In the genomic region with DNA sequence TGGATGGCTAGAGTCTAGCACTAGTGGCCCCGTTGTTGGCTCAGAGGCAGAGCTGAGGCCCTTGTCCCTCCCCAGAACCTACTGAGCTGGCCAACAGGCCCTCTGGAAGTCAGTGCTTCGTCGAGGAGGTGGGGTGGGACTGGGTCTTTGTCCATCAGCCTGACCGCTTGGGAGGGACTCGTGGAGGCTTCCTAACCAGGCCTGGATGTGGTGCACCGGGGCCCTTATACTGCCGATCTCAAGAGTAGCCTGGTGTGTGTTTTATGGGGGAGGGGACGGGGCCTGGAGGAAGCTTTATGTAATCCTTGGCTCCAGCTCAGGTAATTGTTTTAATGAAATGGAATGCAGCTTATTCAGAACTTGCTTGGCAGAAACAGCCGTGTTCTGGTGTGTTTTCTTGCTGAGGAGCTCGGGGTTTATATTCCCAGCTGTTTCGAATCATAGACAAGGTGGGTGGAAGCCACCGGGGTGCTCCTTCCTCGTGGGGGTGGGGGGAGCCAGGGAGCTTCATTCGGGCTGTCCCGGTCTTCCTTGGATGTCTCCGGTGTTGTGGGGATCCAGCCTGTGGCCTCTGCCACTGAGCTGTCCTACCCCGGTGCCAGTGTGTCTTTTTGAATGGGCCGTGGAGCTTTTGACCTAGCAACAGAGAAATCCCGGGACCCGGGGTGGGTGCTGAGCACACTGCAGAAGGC, we compare ENCODE assay signal across 8 mouse cellular contexts. TPM values are rescaled to one million over a fixed set of nuclear protein-coding genes. Genes with fewer than 3 reads are reported as not detected.
DNase-seq lines count a peak whose midpoint lies in the region; ATAC-seq and TF ChIP-seq lines count a peak whose summit lies in the region.

No protein-coding gene starts in this region.

- no peak for DNase-seq in layer of hippocampus, adult 2 months (ENCODE audit: low spot score in 2 of 2)
- no peak for DNase-seq in layer of hippocampus, postnatal 10 days (ENCODE audit: low spot score in 2 of 2)
- peak; percentile 73 to 78 for DNase-seq in heart, postnatal 14 days
- no peak for DNase-seq in limb, embryonic 10.5 days (ENCODE audit: low spot score)
- no peak for DNase-seq in midbrain, embryonic 14.5 days
- no peak for DNase-seq in left cerebral cortex, postnatal 4 days

- intact Hi-C loops in heart, postnatal 14 days (cut with DNase I), result no loop called here
- intact Hi-C loops in left cerebral cortex, postnatal 4 days (cut with DNase I), result no loop called here

- peak overlapping the region; percentile 39 for H3K4me2 ChIP-seq in embryonic facial prominence, embryonic 15.5 days (replicated peaks)
- no peak overlapping the region for H3K4me2 ChIP-seq in midbrain, embryonic 14.5 days (ENCODE audit: low read length)

- no peaks in the 10 kb centered on the region for H3K9me3 ChIP-seq in embryonic facial prominence, embryonic 15.5 days (replicated peaks)
- no peaks in the 10 kb centered on the region for H3K9me3 ChIP-seq in limb, embryonic 10.5 days (replicated peaks)
- no peaks in the 10 kb centered on the region for H3K9me3 ChIP-seq in midbrain, embryonic 14.5 days (ENCODE audit: control insufficient read depth, low read length)

- no peak overlapping the region for H3K9ac ChIP-seq in embryonic facial prominence, embryonic 15.5 days
- H3K9ac ChIP-seq in midbrain, embryonic 14.5 days (replicated peaks; ENCODE audit: low read length), result no peak overlapping the region

- H3K27ac ChIP-seq in layer of hippocampus, adult 2 months, result peak overlapping the region; percentile 83
- H3K27ac ChIP-seq in embryonic facial prominence, embryonic 15.5 days (replicated peaks), result peak overlapping the region; percentile 92
- peak overlapping the region; percentile 85 for H3K27ac ChIP-seq in limb, embryonic 10.5 days
- 0 out of 2 replicates have a peak overlapping the region, but pooled peaks have one; percentile 32 for H3K27ac ChIP-seq in midbrain, embryonic 14.5 days (replicated peaks; ENCODE audit: low read depth, low read length)

- peaks cover 54% of the 10 kb centered on the region for H3K4me1 ChIP-seq in embryonic facial prominence, embryonic 15.5 days
- peaks cover 35% of the 10 kb centered on the region for H3K4me1 ChIP-seq in limb, embryonic 10.5 days
- no peaks in the 10 kb centered on the region; the same call in 1 of the 2 replicates for H3K4me1 ChIP-seq in midbrain, embryonic 14.5 days (ENCODE audit: control insufficient read depth, insufficient read depth, low read length)

- H3K4me3 ChIP-seq in layer of hippocampus, adult 2 months, result no peak overlapping the region; the same call in 1 of the 2 replicates
- peak overlapping the region; percentile 12; the same call in 1 of the 2 replicates for H3K4me3 ChIP-seq in embryonic facial prominence, embryonic 15.5 days (replicated peaks)
- peak overlapping the region; percentile 25 for H3K4me3 ChIP-seq in limb, embryonic 10.5 days
- H3K4me3 ChIP-seq in midbrain, embryonic 14.5 days (replicated peaks; ENCODE audit: low read depth, low read length), result no peak overlapping the region

- 17% methylated on average over 20 of the region's 20 CpGs for WGBS in embryonic facial prominence, embryonic 15.5 days
- 60% methylated on average over 20 of the region's 20 CpGs for WGBS in limb, embryonic 10.5 days
- WGBS in midbrain, embryonic 14.5 days, result 72% methylated on average over 20 of the region's 20 CpGs

- TF ChIP-seq CTCF in layer of hippocampus, adult 2 months (conservative IDR thresholded peaks at IDR 0.05), result no peak

- peaks cover 3% of the 10 kb centered on the region; the same call in 1 of the 2 replicates for H3K36me3 ChIP-seq in embryonic facial prominence, embryonic 15.5 days
- H3K36me3 ChIP-seq in limb, embryonic 10.5 days, result peaks cover 55% of the 10 kb centered on the region
- no peaks in the 10 kb centered on the region for H3K36me3 ChIP-seq in midbrain, embryonic 14.5 days (ENCODE audit: control insufficient read depth, insufficient read depth, low read length)

- no peaks in the 10 kb centered on the region for H3K27me3 ChIP-seq in embryonic facial prominence, embryonic 15.5 days
- no peaks in the 10 kb centered on the region for H3K27me3 ChIP-seq in limb, embryonic 10.5 days (ENCODE audit: low read depth, poor library complexity, severe bottlenecking)
- H3K27me3 ChIP-seq in midbrain, embryonic 14.5 days (ENCODE audit: control insufficient read depth, insufficient read depth, low read length), result no peaks in the 10 kb centered on the region

- peak; percentile 85 for ATAC-seq in embryonic facial prominence, embryonic 15.5 days (ENCODE audit: insufficient number of reproducible peaks, low FRiP score, low TSS enrichment, low read depth)
- ATAC-seq in midbrain, embryonic 14.5 days (ENCODE audit: low FRiP score, low TSS enrichment), result no peak
- no peak for ATAC-seq in monocyte, adult 5-6 weeks (replicated peaks; ENCODE audit: insufficient number of reproducible peaks, low FRiP score, low TSS enrichment, poor library complexity, severe bottlenecking)

RNA-seq across cellular contexts. Expression of a gene that starts 8.6 kb away (rescaled TPM):
- 10 to 100 TPM; 40.8 to 47.3 TPM for total RNA-seq in layer of hippocampus, adult 2 months (2021)
- total RNA-seq in layer of hippocampus, postnatal 10 days (2021), result 10 to 100 TPM; 30.0 to 30.8 TPM
- polyA plus RNA-seq in embryonic facial prominence, embryonic 15.5 days (2015; fragmentation: Nextera tagmentation; extraction: Ambion mirVana), result 51.5 and 52.8 TPM in 2 replicates
- 10 to 100 TPM; 52.4 to 54.2 TPM for total RNA-seq in heart, postnatal 14 days (2021)
- 36.8 and 45.3 TPM in 2 replicates for polyA plus RNA-seq in limb, embryonic 10.5 days (2016; fragmentation: Nextera tagmentation; extraction: Ambion mirVana)
- 10.9 and 11.3 TPM in 2 replicates for polyA plus RNA-seq in midbrain, embryonic 14.5 days (2014; fragmentation: Nextera tagmentation; extraction: Ambion mirVana)
- total RNA-seq in left cerebral cortex, postnatal 4 days (2021), result 10 to 100 TPM; 23.9 to 24.7 TPM
- 85.9 to 113 TPM (median 106 TPM) in 3 replicates for total RNA-seq in monocyte, adult 5-6 weeks (2017)

RNA-seq across cellular contexts. Expression of a gene that starts 30.5 kb away (rescaled TPM):
- 10 to 100 TPM; 37.8 to 56.5 TPM for total RNA-seq in layer of hippocampus, adult 2 months (2021)
- 10 to 100 TPM; 25.8 to 29.8 TPM for total RNA-seq in layer of hippocampus, postnatal 10 days (2021)
- 29.2 and 32.8 TPM in 2 replicates for polyA plus RNA-seq in embryonic facial prominence, embryonic 15.5 days (2015; fragmentation: Nextera tagmentation; extraction: Ambion mirVana)
- 10 to 100 TPM; 17.9 to 18.7 TPM for total RNA-seq in heart, postnatal 14 days (2021)
- polyA plus RNA-seq in limb, embryonic 10.5 days (2016; fragmentation: Nextera tagmentation; extraction: Ambion mirVana), result 16.0 and 18.5 TPM in 2 replicates
- polyA plus RNA-seq in midbrain, embryonic 14.5 days (2014; fragmentation: Nextera tagmentation; extraction: Ambion mirVana), result 23.8 and 25.9 TPM in 2 replicates
- total RNA-seq in left cerebral cortex, postnatal 4 days (2021), result 10 to 100 TPM; 28.4 to 31.5 TPM
- total RNA-seq in monocyte, adult 5-6 weeks (2017), result 5.2 to 10.7 TPM (median 7.8 TPM) in 3 replicates

RNA-seq across cellular contexts. Expression of a gene that starts 44.2 kb away (rescaled TPM):
- 100 to 1,000 TPM; 225 to 234 TPM for total RNA-seq in layer of hippocampus, adult 2 months (2021)
- 100 to 1,000 TPM; 458 to 467 TPM for total RNA-seq in layer of hippocampus, postnatal 10 days (2021)
- polyA plus RNA-seq in embryonic facial prominence, embryonic 15.5 days (2015; fragmentation: Nextera tagmentation; extraction: Ambion mirVana), result 1,780 and 1,815 TPM in 2 replicates
- 100 to 1,000 TPM; 645 to 715 TPM for total RNA-seq in heart, postnatal 14 days (2021)
- polyA plus RNA-seq in limb, embryonic 10.5 days (2016; fragmentation: Nextera tagmentation; extraction: Ambion mirVana), result 1,442 and 1,757 TPM in 2 replicates
- 1,038 and 1,071 TPM in 2 replicates for polyA plus RNA-seq in midbrain, embryonic 14.5 days (2014; fragmentation: Nextera tagmentation; extraction: Ambion mirVana)
- total RNA-seq in left cerebral cortex, postnatal 4 days (2021), result 100 to 1,000 TPM; 657 to 680 TPM
- total RNA-seq in monocyte, adult 5-6 weeks (2017), result 991 to 1,396 TPM (median 1,306 TPM) in 3 replicates

RNA-seq across cellular contexts. Expression of a gene that starts 49.0 kb away (rescaled TPM):
- not detected for total RNA-seq in layer of hippocampus, adult 2 months (2021)
- total RNA-seq in layer of hippocampus, postnatal 10 days (2021), result not detected
- not detected in 2 replicates for polyA plus RNA-seq in embryonic facial prominence, embryonic 15.5 days (2015; fragmentation: Nextera tagmentation; extraction: Ambion mirVana)
- total RNA-seq in heart, postnatal 14 days (2021), result not detected
- polyA plus RNA-seq in limb, embryonic 10.5 days (2016; fragmentation: Nextera tagmentation; extraction: Ambion mirVana), result not detected in 2 replicates
- polyA plus RNA-seq in midbrain, embryonic 14.5 days (2014; fragmentation: Nextera tagmentation; extraction: Ambion mirVana), result not detected in 2 replicates
- not detected for total RNA-seq in left cerebral cortex, postnatal 4 days (2021)
- not detected in 3 replicates for total RNA-seq in monocyte, adult 5-6 weeks (2017)

RNA-seq across cellular contexts. Expression of a gene that starts 50.0 kb away (rescaled TPM):
- total RNA-seq in layer of hippocampus, adult 2 months (2021), result 10 to 100 TPM; 74.5 to 76.7 TPM
- total RNA-seq in layer of hippocampus, postnatal 10 days (2021), result 10 to 100 TPM; 76.4 to 96.2 TPM
- polyA plus RNA-seq in embryonic facial prominence, embryonic 15.5 days (2015; fragmentation: Nextera tagmentation; extraction: Ambion mirVana), result 36.2 and 36.4 TPM in 2 replicates
- total RNA-seq in heart, postnatal 14 days (2021), result 10 to 100 TPM; 45.1 to 46.6 TPM
- polyA plus RNA-seq in limb, embryonic 10.5 days (2016; fragmentation: Nextera tagmentation; extraction: Ambion mirVana), result 63.3 and 63.8 TPM in 2 replicates
- polyA plus RNA-seq in midbrain, embryonic 14.5 days (2014; fragmentation: Nextera tagmentation; extraction: Ambion mirVana), result 40.5 and 51.2 TPM in 2 replicates
- 10 to 100 TPM; 85.8 to 87.0 TPM for total RNA-seq in left cerebral cortex, postnatal 4 days (2021)
- total RNA-seq in monocyte, adult 5-6 weeks (2017), result 16.9 to 37.5 TPM (median 22.8 TPM) in 3 replicates

Comparison
In these comparisons a context has a peak if more than half of its experiments do, and no peak if none do; other contexts are left out.
1. DNase-seq: peak in heart, postnatal 14 days (2 of 2); none in layer of hippocampus, adult 2 months (0 of 2), layer of hippocampus, postnatal 10 days (0 of 2), limb, embryonic 10.5 days (single experiment), midbrain, embryonic 14.5 days (single experiment) and left cerebral cortex, postnatal 4 days (single experiment).
2. H3K27ac ChIP-seq: peak in every context shown above with its lines; median percentile 92 in embryonic facial prominence, embryonic 15.5 days; 85 in limb, embryonic 10.5 days; 83 in layer of hippocampus, adult 2 months; 32 in midbrain, embryonic 14.5 days.
3. H3K4me3 ChIP-seq: peak in embryonic facial prominence, embryonic 15.5 days (single experiment) and limb, embryonic 10.5 days (single experiment); none in layer of hippocampus, adult 2 months (single experiment) and midbrain, embryonic 14.5 days (single experiment).